Mouse (Mus musculus) E14TG2a.4 (cell line): ENCODE results near the gene Gm20388.

ENCODE experiments used
- CTCF ChIP-seq: conservative IDR thresholded peaks from 2 replicates; pipeline ENCODE4 v1.5.1; 2014; ENCODE audit warnings: low read length
- NANOG ChIP-seq: IDR thresholded peaks from 2 replicates; pipeline ENCODE4 v1.6.1; 2014; ENCODE audit warnings: borderline replicate concordance, low read length, mixed read lengths
- POU5F1 ChIP-seq: IDR thresholded peaks from 2 replicates; pipeline ENCODE4 v1.6.1; 2014; ENCODE audit warnings: low read length, borderline replicate concordance

DNA sequence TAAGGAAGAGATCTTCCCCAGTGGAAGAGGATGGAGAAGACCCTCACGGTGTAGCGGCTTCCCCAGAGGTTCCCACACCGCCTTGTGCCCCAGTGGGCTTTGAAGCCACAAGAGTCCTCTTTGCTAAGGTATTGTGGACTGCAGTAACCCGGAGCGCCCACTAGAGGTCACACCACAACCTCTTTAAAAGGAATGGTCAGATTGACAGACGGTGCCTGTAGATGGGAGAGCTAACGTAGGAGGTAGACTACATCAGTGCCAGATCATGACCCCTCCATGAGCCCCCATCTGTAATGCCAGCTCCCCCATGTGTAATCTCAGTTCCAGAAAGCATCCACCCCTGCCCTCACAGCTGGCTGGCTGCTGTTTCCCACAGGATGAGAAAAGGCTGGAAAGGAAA, 1636.5 kb downstream of the Gm20388 start:
- TF ChIP-seq CTCF (peak; percentile 77), NANOG (no peak), POU5F1 (no peak)
